Mouse (Mus musculus): ENCODE data around the gene Abcd3. TPM values are rescaled to one million over a fixed set of nuclear protein-coding genes. Genes with fewer than 3 reads are reported as not detected.
"Not testable (repeated sequence)": the region's sequence is repeated elsewhere in the genome, so short reads cannot be mapped to it uniquely, and the experiment has no call there.

The Abcd3 gene
- polyA plus RNA-seq, 1 experiment from 2014 or later = 46.1 TPM

GRCm38 (mm10) chr3:121755152-121755551, 60.0 kb downstream of the Abcd3 start:
- Histone ChIP-seq H3K27ac (no peak overlapping the region), H3K36me3 (peaks cover 15% of the 10 kb centered on the region), H3K27me3 (ENCODE audit: insufficient read depth, poor library complexity, severe bottlenecking) (no peaks in the 10 kb centered on the region), H3K4me1 (0 out of 2 replicates have a peak, but pooled peaks cover 8% of the 10 kb centered on the region), H3K4me3 (no peak overlapping the region), H3K9me3 (no peaks in the 10 kb centered on the region)
- no peak for DNase-seq (ENCODE audit: low spot score)
- WGBS = 52% methylated on average over 3 of the region's 3 CpGs

GRCm38 (mm10) chr3:121754319-121755090, 60.6 kb downstream of the Abcd3 start:
- H3K27me3 ChIP-seq (ENCODE audit: insufficient read depth, poor library complexity, severe bottlenecking); H3K27ac ChIP-seq; DNase-seq (ENCODE audit: low spot score); H3K9me3 ChIP-seq; H3K4me3 ChIP-seq; H3K4me1 ChIP-seq: not testable (repeated sequence)
- H3K36me3 ChIP-seq = peaks cover 11% of the 10 kb centered on the region; the same call in 1 of the 2 replicates
- WGBS = 84% methylated on average over 10 of the region's 10 CpGs

GRCm38 (mm10) chr3:121741186-121741848, 73.8 kb downstream of the Abcd3 start:
- not testable (repeated sequence) for H3K36me3 ChIP-seq; H3K9me3 ChIP-seq; H3K4me3 ChIP-seq; H3K27me3 ChIP-seq (ENCODE audit: insufficient read depth, poor library complexity, severe bottlenecking); DNase-seq (ENCODE audit: low spot score); H3K27ac ChIP-seq
- peaks cover 18% of the 10 kb centered on the region for H3K4me1 ChIP-seq
- 83% methylated on average over 4 of the region's 4 CpGs for WGBS

DNA sequence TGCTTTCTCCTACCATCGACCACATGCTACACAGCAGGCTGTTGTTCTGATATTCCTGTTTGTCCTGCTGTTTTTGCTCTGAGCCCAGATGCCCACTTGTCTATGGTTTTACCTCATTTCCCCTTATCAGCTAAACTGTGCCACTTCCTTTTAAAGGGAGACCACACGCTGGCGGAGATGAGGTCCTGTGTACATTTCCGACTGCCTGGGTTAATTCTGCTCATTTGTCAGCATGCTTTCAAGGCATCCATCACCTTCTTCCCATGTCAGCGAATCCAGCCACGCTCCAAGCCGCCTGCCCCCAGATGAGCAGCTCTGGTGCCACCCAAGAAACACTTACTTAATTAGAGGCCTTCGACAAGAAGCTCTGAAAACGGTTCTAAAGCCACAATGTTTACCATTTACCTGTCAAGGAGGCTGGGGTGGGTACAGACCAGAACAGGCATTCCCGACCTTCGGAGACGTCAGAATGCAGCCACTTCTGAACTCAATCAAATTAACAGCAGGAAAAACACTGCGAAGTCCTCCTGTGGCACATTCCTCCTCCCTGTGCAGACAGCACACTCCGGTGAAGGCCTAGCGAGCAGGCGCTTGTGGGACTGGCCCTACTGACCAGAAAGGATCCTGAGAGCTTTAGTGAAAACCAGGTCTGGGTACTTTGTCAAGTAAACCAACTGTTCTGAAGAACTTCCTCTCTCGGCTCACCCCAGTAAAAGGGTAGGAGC, 75.5 kb downstream of the Abcd3 start:
- peak overlapping the region; percentile 62 for H3K27ac ChIP-seq
- no peak for DNase-seq (ENCODE audit: low spot score)
- peaks cover 29% of the 10 kb centered on the region for H3K4me1 ChIP-seq
- 38% methylated on average over 17 of the region's 17 CpGs for WGBS
- 0 out of 2 replicates have a peak, but pooled peaks cover 5% of the 10 kb centered on the region for H3K36me3 ChIP-seq
- no peaks in the 10 kb centered on the region for H3K27me3 ChIP-seq (ENCODE audit: insufficient read depth, poor library complexity, severe bottlenecking)
- H3K9me3 ChIP-seq = no peaks in the 10 kb centered on the region
- no peak overlapping the region for H3K4me3 ChIP-seq

DNA sequence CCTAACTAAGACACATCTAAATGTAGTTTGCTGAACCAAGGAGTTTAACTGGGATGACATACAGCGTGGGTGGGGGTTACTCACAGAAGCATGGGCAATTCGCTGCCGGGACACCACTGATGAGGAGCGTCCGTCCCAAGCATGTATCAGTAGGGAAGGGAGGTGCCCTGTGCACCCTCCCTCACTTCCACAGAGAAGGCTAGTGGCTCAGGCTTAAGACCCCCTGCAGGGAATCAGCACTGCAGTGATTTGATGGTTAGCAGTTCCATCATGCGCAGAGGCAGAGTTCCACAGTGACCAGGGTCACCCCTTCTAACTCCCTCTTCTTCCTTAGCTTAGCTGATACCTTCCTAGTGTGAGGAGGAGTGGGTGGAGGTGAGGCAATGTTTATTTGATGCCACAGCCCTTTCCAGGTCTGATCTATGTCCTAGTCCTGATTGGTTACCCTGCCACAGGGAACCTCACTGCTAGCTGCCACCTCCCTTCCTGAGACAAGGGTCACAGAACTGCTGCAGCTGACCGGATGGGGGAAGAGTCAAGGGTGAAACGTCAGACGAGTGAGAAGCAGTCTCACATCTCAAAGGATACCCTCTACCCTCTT, 76.3 kb downstream of the Abcd3 start:
- Histone ChIP-seq H3K9me3 (no peaks in the 10 kb centered on the region), H3K4me1 (peaks cover 29% of the 10 kb centered on the region), H3K36me3 (peaks cover 12% of the 10 kb centered on the region), H3K27ac (0 out of 2 replicates have a peak overlapping the region, but pooled peaks have one; percentile 62), H3K27me3 (ENCODE audit: insufficient read depth, poor library complexity, severe bottlenecking) (no peaks in the 10 kb centered on the region), H3K4me3 (no peak overlapping the region)
- 71% methylated on average over 9 of the region's 9 CpGs for WGBS
- DNase-seq (ENCODE audit: low spot score) = no peak

DNA sequence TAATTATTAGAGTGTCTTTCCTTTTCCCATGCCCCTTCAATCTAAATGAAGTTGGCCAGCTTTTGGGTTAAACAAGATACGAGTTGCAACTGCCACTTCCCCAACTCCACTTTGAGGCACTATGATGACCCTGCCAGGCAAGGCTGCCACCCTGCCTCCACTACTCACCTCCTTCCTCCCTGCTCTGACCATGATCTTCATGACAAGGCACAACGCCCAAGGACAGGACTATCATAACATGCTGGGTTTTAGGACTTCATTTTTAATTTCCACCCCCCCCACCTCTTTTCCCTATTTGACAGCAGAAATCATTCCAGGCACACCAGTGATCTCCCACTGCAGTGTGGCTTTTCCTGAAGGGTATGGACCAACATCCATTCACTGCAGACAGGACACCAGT, 77.2 kb downstream of the Abcd3 start:
- Histone ChIP-seq H3K9me3 (no peaks in the 10 kb centered on the region), H3K27ac (no peak overlapping the region), H3K4me3 (no peak overlapping the region), H3K27me3 (ENCODE audit: insufficient read depth, poor library complexity, severe bottlenecking) (no peaks in the 10 kb centered on the region), H3K4me1 (peaks cover 29% of the 10 kb centered on the region), H3K36me3 (peaks cover 20% of the 10 kb centered on the region)
- WGBS = 76% methylated on average over 2 of the region's 2 CpGs
- DNase-seq (ENCODE audit: low spot score) = no peak

DNA sequence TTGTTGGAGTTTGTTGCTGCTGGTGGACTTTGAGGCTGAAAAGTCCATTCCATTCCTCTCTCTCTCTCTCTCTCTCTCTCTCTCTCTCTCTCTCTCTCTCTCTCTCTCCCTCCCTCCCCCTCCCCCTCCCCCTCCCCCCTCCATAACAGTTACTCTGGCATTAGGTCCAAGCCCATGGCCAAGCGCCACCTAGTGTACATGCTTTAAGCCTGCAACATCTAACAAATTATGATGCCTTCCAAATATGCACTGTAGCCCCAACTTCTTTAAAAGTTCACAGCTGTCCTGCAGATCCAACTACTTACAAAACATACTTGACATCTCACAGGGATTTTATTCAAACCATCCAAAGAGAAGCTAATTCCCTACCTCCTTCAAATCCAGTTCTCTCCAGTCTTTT, 77.6 kb downstream of the Abcd3 start:
- H3K4me3 ChIP-seq = no peak overlapping the region
- no peaks in the 10 kb centered on the region for H3K9me3 ChIP-seq
- H3K4me1 ChIP-seq = peaks cover 29% of the 10 kb centered on the region
- H3K36me3 ChIP-seq = peaks cover 24% of the 10 kb centered on the region
- no peaks in the 10 kb centered on the region for H3K27me3 ChIP-seq (ENCODE audit: insufficient read depth, poor library complexity, severe bottlenecking)
- peak overlapping the region; percentile 85; the same call in 1 of the 2 replicates for H3K27ac ChIP-seq
- 32% methylated on average over 1 of the region's 1 CpGs for WGBS
- DNase-seq (ENCODE audit: low spot score) = no peak

DNA sequence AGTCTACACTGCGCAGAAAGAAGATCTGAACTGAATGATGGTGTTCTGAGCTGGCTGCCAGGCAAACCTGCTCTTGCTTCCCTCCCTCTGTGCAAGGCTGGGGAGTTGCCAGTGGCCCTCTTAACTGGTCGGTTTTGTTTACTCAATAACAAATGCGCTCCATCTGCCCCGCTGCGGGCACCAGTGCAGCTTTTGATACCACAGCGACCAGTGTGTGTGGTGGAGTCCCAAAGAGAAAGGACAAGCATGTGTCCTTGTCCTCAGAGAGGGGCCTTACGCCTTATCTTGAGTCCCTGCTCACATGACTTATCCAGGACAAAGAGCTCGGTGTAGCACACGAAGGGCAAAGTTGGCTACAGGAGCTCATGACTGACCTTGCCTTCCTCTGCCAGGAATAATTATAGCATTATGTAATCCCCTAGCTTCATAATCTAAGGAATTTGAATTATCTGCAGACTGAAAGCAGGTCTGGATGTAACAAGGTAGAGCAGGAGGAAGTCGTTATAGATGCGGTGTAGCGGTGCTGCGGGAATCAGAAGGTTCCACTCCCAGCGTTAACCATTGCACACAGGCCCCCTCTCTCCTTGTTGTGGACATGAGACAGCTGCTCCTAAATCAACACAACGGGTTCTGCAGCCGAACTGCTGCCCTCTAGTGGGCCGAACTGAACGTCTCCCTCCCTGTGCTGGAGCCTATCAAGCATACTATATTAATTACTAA, 78.9 kb downstream of the Abcd3 start:
- DNase-seq (ENCODE audit: low spot score) = peak; percentile 89
- peak overlapping the region; percentile 9 for H3K4me3 ChIP-seq
- no peaks in the 10 kb centered on the region for H3K9me3 ChIP-seq
- WGBS = 13% methylated on average over 18 of the region's 18 CpGs
- H3K36me3 ChIP-seq = peaks cover 35% of the 10 kb centered on the region
- peak overlapping the region; percentile 85 for H3K27ac ChIP-seq
- H3K4me1 ChIP-seq = peaks cover 29% of the 10 kb centered on the region
- H3K27me3 ChIP-seq (ENCODE audit: insufficient read depth, poor library complexity, severe bottlenecking) = no peaks in the 10 kb centered on the region

GRCm38 (mm10) chr3:121735542-121735941, 79.6 kb downstream of the Abcd3 start:
- Histone ChIP-seq H3K36me3 (peaks cover 36% of the 10 kb centered on the region), H3K27ac (peak overlapping the region; percentile 85), H3K4me1 (peaks cover 29% of the 10 kb centered on the region), H3K9me3 (no peaks in the 10 kb centered on the region), H3K4me3 (peak overlapping the region; percentile 9; the same call in 1 of the 2 replicates), H3K27me3 (ENCODE audit: insufficient read depth, poor library complexity, severe bottlenecking) (no peaks in the 10 kb centered on the region)
- DNase-seq (ENCODE audit: low spot score) = no peak
- 78% methylated on average over 7 of the region's 7 CpGs for WGBS

GRCm38 (mm10) chr3:121729678-121730077, 85.4 kb downstream of the Abcd3 start:
- DNase-seq (ENCODE audit: low spot score) = no peak
- H3K27me3 ChIP-seq (ENCODE audit: insufficient read depth, poor library complexity, severe bottlenecking) = 0 out of 2 replicates have a peak, but pooled peaks cover 2% of the 10 kb centered on the region
- WGBS = 78% methylated on average over 4 of the region's 4 CpGs
- no peak overlapping the region for H3K27ac ChIP-seq
- H3K9me3 ChIP-seq = no peaks in the 10 kb centered on the region
- H3K4me3 ChIP-seq = no peak overlapping the region
- peaks cover 4% of the 10 kb centered on the region for H3K4me1 ChIP-seq
- peaks cover 46% of the 10 kb centered on the region for H3K36me3 ChIP-seq

DNA sequence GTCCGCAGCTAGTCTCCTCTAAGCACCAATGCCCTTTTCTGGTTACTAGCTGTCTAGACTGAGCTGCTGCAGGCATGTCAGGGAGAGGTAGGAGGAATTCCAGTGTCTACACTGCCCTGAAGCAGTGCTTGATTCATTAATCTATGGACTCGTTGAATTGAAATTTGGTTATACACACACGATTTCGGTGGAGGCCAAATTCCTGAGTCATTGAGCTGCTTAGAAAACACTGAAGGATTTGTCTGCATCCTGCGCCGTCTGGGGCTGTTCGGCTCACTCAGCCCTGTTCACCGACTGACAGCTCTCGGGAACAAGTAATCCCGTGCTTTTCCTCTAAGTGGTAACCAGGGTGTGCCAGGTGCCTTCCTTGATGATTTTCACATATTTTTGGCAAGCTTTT, 89.5 kb downstream of the Abcd3 start:
- Histone ChIP-seq H3K27me3 (ENCODE audit: insufficient read depth, poor library complexity, severe bottlenecking) (peaks cover 12% of the 10 kb centered on the region; the same call in 1 of the 2 replicates), H3K4me3 (no peak overlapping the region), H3K27ac (no peak overlapping the region), H3K36me3 (peaks cover 15% of the 10 kb centered on the region; the same call in 1 of the 2 replicates), H3K9me3 (no peaks in the 10 kb centered on the region), H3K4me1 (peaks cover 35% of the 10 kb centered on the region)
- WGBS = 89% methylated on average over 10 of the region's 10 CpGs
- DNase-seq (ENCODE audit: low spot score) = no peak

DNA sequence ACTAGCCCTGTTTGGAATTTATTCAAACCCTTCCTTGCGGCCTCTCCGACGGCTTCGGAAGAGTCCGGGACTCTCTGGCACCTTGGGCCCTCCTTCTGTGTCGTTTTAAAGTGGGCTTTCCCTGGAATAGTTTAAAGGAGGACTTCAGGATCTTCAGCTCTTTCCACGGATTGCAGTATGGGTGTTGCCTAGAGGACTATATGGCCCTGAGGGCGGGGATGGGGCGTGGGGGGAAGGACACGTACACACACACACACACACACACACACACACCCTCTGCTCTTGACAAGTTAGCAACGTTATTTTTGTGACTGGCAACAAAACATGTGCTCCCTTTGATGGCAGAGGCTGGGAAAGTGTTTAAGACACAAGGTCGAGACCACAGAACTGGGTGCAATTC, 90.5 kb downstream of the Abcd3 start:
- DNase-seq (ENCODE audit: low spot score) = no peak
- peaks cover 12% of the 10 kb centered on the region; the same call in 1 of the 2 replicates for H3K27me3 ChIP-seq (ENCODE audit: insufficient read depth, poor library complexity, severe bottlenecking)
- peak overlapping the region; percentile 74 for H3K4me3 ChIP-seq
- no peaks in the 10 kb centered on the region for H3K9me3 ChIP-seq
- H3K27ac ChIP-seq = no peak overlapping the region
- 32% methylated on average over 12 of the region's 12 CpGs for WGBS
- peaks cover 7% of the 10 kb centered on the region; the same call in 1 of the 2 replicates for H3K36me3 ChIP-seq
- peaks cover 35% of the 10 kb centered on the region for H3K4me1 ChIP-seq

All from heart, embryonic 10.5 days (tissue).